Mouse (Mus musculus) lung, postnatal 4 days (tissue): ENCODE measurements at regions not wholly inside any gene's neighbourhood (a gene's known extent, or its start where the extent isn't known, plus 50 kb on each side); places are given as distances from the start of the nearest gene placed in this dataset.
A peak's percentile ranks its signal among the peaks of the same experiment; 100 is the strongest.

Source experiments
- DNase-seq, 2 experiments: peaks; one replicate each; pipeline ENCODE4 v3.0.0; 2021

DNA sequence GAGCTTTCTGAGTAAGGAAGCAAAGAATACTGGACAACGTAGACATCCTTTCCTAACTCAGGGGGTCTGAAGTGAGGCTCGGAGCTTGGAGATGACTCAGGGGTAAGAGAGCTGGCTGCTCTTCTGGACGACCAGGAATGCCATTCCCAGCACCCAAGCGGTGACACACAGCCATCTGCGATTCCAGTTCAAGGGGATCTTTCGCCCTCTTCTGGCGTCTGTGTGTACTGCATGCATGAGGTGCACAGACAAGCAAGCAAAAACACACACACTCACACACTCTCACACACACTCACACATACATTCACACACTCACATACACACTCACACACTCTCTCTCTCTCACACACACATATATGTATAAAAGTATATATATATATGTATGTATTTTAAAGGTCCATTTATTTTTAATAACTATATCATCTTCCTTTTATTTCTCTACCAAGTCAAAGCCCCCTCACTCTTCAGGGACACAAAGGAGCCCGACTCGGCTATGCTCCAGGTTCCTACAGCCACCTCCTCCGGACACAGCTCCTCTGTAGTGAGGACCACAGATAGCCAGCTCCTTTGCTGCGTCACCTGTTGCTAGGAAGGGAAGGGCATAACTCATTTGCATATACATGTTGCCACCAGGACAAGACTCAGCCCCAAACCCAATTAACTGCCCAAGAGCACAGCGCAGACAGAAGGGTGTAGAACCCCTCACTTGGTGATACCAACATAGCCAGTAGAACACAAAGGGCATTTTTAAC lies 91.9 kb upstream of the Smad3 start:
- DNase-seq: no peak

DNA sequence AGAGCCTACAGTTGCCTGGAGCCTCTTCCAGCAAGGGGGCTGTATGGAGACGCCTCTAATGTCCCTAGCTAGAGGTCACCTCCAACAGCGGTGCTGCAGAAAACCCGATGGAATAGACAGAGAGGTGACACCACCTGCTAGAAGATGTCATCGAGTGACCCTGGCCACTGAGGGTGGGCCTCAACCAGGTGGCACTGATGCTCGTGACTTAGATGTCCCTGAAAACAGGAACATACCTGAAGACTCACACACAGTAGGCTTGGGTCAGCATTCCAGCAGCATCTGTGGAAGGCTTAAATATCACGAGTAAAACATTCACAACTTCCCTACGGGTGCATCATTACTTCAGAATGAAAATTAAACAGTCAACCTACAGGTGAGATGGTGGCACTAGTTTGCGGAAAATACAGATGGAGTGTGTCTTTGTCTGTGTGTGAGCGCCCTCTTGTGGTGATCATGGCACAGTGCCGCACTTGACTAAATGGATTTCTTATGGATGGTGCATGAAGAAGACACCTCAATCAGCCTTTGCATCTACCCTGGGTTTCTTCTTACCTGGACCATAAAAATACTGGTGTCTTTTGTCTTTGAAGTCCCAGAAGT lies 86.2 kb upstream of the Smad3 start:
- DNase-seq: peak; percentile 50 to 77

DNA sequence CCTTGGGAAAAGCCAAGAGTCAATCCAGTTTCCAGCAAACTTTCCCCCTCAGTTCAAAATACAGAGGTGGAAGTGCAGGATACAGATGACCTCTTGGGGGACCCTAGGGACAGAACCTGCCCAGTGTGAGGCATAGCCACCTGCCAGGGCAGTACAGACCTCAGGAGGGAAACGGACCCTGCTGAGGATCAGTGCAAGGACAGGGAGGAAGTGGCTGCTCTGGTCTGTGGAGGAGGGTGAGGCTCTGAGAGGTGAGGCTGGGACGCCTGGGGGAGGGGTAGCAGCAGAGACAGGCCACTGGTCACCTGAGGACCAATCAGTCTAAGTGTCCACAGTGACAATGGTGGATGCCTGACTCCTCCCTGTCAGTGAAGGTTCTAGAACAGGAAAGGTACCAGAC lies 85.6 kb upstream of the Smad3 start:
- no peak for DNase-seq

GRCm38 (mm10) chr9:63841102-63841501 lies 83.3 kb upstream of the Smad3 start:
- no peak for DNase-seq

DNA sequence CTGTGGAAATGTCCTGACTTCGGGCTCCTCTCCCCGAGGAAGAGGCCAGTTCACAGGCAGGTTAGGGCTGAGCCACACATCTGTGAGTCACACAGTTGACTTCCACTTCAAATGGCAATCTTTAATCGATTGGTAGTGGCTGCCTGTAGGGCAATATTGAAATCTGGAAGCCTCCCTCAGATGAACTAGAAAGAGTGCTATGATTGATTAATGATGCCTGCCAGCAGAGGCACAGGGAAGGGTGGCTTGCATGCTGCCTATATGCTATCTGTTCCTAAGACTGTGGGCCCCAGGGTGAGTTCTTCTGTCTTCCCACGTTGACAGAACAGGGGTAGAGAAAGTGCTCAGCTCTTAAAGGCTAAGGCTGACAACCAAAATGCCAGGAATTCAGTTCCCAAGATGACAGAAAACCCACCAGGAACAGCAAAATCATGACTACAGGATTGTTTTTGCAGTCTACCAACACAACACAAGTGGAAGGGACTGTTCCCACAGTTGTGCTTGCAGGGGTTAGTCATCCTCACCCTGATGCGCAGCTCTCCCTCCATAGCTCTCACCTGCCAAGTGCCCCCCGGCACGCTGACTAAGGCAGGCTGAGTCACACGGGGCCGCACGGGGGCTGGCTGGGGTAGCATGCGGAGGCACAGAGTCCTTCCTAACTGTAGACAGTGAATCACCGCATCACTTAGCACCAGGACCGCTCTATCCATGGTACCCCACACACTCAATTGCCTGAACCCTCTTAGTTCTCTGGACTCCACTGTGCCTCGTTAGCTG lies 81.4 kb upstream of the Smad3 start:
- no peak for DNase-seq

DNA sequence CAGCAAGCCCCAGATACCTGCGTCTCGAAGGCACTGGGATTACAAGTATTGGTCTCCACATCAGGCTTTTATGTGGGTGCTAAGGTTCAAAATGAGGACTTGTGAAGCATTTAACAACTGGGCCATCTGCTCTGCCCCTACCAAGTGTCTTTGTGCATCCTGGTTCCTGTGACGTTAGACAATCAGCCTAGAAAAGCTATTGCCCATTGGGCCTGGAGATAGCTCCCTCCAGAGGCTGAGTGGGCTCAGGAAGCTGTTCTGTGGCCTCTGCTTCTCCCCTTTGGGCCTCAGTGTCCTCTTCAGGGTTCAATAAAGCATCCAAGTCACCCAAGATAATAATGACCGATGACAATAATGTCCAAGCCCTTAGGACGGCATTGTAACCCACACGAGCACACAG lies 79.8 kb upstream of the Smad3 start:
- no peak for DNase-seq

GRCm38 (mm10) chr9:63836565-63837284 lies 78.9 kb upstream of the Smad3 start:
- DNase-seq: no peak

DNA sequence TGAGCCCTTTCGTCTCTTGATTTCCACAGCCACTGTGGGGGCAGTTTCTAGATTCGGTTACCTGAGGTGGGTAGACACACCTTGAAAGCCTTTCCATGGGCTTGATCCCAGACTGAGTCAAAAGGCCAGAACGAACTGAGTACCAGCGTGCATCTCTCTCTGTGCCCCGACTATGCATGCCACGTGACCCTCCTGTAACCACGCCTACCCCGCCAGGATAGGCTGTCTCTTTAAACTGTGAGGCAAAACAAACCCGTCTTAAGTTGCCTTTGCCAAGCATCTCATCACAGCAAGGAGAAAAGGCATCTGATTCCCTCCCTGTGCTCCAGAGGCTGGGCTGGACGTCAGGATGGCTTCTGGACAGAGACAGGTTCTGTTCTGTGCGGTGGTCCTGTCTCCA lies 78.2 kb upstream of the Smad3 start:
- DNase-seq: no peak

- DNase-seq: no peak
These were observed 76.6 kb upstream of the Smad3 start for GRCm38 (mm10) chr9:63834416-63834815.

DNA sequence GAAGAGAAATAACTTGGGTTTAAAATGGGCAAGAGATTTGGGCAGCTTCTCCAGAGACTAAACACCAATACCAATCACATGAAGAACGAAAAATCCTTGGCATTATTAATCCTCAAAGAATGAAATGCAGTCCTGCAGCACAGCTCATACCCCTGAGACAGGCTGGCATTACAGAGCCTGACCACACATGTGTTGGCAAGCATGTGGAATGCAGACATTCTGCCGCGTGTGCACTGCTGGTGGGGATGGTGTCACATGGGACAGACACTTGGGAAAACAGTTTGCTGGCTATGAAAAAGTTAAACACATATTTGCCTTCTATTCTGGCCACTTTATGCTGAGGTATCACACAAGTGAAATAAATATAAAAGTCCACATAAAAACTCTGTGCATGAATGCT lies 60.4 kb upstream of the Smad3 start:
- no peak for DNase-seq

DNA sequence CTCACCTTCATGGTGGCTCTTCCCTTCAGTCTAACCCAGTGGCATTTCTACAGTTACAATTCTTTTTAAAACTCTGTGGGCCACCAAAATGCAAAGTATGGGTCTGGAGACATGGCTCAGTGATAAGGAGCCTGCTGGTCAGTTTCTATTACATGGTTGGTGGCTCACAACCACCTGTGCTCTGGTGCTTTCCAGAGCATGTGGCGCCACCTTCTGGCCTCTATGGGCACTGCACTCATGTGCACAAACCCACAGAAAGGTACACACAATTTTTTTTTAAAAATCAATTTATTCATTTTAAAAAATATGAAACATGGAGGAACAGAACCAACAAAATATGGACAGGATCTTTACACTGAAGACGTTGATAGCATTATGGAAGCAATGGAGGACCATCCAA lies 58.7 kb upstream of the Smad3 start:
- DNase-seq: no peak

- DNase-seq: no peak
These were observed 52.2 kb upstream of the Smad3 start for GRCm38 (mm10) chr9:63809901-63810587.
